Mouse (Mus musculus): ENCODE measurements at regions not wholly inside any gene's neighbourhood (a gene's known extent, or its start where the extent isn't known, plus 50 kb on each side); places are given as distances from the start of the nearest gene placed in this dataset.
"Not testable (repeated sequence)": the region's sequence is repeated elsewhere in the genome, so short reads cannot be mapped to it uniquely, and the experiment has no call there.

DNA sequence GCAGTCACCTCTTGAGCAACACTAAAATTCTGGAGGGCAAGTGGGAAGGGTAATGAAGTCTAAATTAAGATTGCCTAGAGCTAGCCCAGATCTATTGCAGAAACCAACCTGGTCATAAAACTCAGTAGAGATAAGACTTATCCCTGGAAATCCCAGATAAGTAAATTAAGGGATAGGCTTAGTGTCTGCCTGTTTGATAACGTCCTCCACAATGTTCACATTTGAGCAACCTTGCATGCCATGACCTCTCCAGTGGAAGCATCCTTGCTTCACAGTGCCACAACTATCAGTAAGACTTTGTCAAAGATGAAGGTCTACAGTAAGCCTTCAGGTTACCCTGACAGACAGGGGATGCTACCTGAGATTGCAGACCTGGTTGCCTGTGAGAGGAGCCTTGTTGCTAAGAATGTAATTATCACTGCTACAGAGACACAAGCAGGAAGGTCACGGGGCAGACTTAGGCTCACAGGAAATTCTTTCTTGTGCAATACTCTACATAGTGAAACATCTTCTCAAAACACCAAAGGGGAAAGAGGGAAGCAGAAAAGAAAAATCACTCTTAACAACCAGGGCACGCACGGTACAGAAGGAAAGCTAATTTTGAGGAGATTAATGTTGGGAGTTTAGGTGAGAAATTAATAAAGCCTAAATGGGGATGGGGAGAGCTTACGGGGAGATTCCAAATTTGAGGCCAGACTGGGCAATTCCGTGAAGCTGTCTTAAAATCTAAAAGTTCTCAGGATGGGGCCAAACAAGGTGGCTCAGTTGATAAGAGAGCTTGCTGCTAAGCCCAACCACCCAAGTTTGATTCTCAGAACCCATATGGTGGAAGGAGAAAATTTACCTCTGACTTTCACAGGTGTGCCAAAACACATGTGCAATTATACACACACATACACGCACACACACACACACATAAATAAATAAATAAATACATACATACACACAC, 56.9 kb upstream of the Prdm9 start:
- no peak for DNase-seq

DNA sequence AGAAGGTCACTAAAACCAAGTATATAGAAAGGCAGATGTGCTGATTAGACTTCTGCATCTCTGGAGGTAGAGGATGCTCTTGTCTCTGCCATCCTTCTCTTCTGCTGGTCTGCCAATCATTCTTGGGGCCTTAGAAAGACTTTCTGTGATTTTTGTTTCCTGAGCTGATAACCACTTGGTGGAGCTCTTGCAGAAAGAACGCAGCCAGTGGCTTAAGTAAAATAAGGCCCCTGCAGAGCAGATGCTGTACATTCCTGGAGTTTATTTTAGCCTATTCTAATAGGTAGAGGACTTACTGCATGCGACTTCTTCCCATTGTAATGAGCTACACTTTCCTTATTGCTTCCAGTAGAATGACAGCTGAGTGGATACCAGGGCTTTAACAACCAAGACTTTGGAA, 58.8 kb upstream of the Prdm9 start:
- DNase-seq, result peak; percentile 36

DNA sequence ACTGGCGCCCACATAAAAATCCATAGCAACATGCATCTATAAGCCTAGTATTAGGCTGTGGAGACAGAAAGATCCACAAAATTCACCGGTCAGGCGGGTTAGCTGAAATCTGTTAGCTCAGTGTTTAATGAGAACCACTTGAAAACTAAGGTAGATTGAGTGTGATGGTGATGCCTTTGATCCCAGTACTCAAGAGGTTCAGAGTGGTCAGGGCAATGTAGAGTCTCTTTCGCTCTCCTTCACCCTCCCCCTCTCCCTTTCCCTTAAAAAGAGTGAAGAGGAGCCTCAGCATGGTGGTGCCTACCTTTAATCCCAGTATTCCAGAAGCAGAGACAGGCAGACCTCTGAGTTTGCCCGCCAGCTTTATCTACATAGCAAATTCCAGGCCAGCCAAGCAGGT, 66.6 kb upstream of the Prdm9 start:
- DNase-seq, result no peak

DNA sequence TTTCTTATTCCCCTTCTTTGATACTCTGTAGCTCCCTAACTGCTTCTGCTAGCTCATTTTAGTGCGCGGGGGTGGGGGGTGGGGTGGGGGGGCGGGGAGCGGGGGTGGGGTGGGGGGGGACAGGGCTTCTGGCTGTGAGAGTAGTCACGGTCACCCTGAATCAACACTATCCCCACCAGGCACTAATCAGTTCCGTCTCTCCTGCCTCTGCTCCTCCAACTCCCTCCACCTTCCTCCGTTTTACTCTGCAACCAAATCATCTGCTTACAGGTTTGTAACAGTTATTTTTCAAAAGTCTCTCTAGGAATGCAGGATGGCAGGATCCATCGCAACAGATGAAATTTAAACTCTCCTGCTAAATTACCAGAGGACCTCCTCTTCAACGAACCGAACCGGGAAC, 67.5 kb upstream of the Prdm9 start:
- no peak for DNase-seq

DNA sequence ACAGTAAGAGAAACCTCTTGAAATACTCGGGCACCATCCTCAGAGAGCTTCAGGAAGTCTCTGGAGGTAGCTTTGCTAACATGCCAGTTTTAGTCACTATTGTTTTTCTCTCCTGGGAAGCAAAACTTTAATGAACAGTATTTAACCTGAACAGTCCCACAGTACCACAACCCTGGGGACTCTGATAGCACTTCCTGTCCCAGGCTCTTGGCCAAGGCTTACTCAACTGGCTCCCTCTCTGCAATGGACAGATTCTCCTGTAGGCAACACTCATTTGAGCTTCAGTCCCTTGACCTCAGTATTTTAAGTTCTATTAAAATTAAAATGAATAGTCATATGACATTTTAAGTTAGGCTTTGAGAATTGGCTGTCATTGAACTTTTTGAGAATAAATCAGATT, 67.9 kb upstream of the Prdm9 start:
- no peak for DNase-seq

- DNase-seq, result not testable (repeated sequence)
Measured at GRCm38 (mm10) chr17:15639111-15639865, 65.5 kb upstream of the Chd1 start.

- no peak for DNase-seq
Measured at GRCm38 (mm10) chr17:15640776-15641175, 64.0 kb upstream of the Chd1 start.

DNA sequence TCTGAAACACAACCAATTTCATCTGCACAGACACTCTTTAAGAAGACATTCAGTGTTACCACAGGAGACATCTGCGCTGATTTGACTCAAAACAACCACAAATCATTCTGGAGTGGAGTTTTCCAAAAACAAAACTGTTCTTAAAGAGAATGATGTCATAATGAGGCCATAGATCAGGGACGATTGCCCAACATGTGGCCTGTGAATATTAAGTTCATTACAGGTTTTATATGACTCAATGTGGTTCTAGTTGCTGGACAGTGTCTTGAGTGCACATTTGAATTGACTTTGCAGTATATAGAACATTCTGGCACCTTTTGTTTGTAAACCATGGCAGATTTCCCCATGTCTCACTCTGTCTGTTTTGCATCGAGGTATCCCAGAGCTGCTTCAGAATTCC, 63.0 kb upstream of the Chd1 start:
- no peak for DNase-seq

- DNase-seq, result no peak
Measured at GRCm38 (mm10) chr17:15646768-15647167, 58.0 kb upstream of the Chd1 start.

DNA sequence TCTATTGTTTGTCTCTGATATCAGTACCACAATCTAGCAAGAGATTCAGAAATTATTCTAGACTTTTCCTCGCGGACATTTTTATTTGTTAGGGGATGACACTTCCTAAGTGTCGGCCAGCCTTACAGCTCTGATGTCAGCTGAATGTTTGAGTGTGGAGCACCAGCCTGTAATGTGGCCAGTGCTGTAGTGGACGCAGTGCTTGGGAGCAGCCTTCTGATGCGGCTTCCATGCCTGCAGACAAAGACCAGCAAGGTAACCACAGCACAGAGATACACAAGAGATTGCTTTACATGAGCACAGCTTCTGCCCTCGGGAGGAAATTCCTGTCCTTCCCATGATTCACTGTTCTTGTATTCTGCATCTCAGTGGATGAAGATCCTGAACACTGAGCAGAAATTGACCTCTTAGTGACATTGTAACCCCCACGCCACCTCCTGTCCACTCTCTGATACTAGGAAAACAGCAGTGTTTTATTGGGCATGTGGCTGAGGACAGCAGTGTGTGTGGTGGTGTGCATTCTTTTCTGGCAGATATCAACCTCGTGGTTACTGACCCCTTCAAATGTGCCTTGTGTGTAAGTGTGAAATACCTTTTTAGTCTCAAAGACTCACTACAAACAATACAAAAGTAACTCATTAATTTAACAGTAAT, 54.6 kb upstream of the Chd1 start:
- DNase-seq, result no peak

GRCm38 (mm10) chr17:15651869-15652268, 52.9 kb upstream of the Chd1 start:
- DNase-seq, result no peak

Measured in kidney, postnatal 10 days (tissue).